In genomic region chr7:29108992-29109955, GRCm38 (mm10) we compare ENCODE assay signal across 8 mouse cellular contexts. TPM values are rescaled to one million over a fixed set of nuclear protein-coding genes. Genes with fewer than 3 reads are reported as not detected.
A peak's percentile ranks its signal among the peaks of the same experiment; 100 is the strongest.
DNase-seq lines count a peak whose midpoint lies in the region; ATAC-seq and TF ChIP-seq lines count a peak whose summit lies in the region.

No protein-coding gene starts in this region.

- peak; percentile 38 for DNase-seq in gastrocnemius, postnatal 10 days
- no peak for DNase-seq in gastrocnemius, postnatal 36 days
- peak; percentile 62 for DNase-seq in embryo, embryonic 9.5 days (ENCODE audit: extremely low spot score)
- peak; percentile 41 for DNase-seq in kidney, postnatal 0 days (ENCODE audit: low spot score)
- peak; percentile 37 for DNase-seq in lung, adult 2 months
- peak; percentile 66 for DNase-seq in ovary, postnatal 36 days (ENCODE audit: low spot score)
- DNase-seq in natural killer cell, adult 2 months (ENCODE audit: low spot score in 2 of 2) = no peak

- no peaks in the 10 kb centered on the region for H3K36me3 ChIP-seq in heart, embryonic 14.5 days (ENCODE audit: control insufficient read depth, insufficient read depth, low read length)
- H3K36me3 ChIP-seq in kidney, postnatal 0 days (ENCODE audit: insufficient read depth, low read length) = no peaks in the 10 kb centered on the region

- H3K9ac ChIP-seq in heart, embryonic 14.5 days (ENCODE audit: low read length) = no peak overlapping the region
- no peak overlapping the region for H3K9ac ChIP-seq in kidney, postnatal 0 days (ENCODE audit: low read depth, low read length)

- peak overlapping the region in 1 of 2 experiments; percentile 10; a peak in 2 of 4 replicates for H3K4me3 ChIP-seq in heart, embryonic 14.5 days (ENCODE audit: control insufficient read depth in 1 of 2, insufficient read depth in 1 of 2, low read depth in 1 of 2, low read length in 2 of 2)
- H3K4me3 ChIP-seq in kidney, postnatal 0 days (replicated peaks; ENCODE audit: low read depth, low read length) = no peak overlapping the region
- H3K4me3 ChIP-seq in lung, adult 2 months (replicated peaks; ENCODE audit: extremely low read depth, low read depth, low read length) = no peak overlapping the region

- no peak overlapping the region for H3K27ac ChIP-seq in heart, embryonic 14.5 days (replicated peaks in 1 of 2; ENCODE audit: control insufficient read depth in 1 of 2, insufficient read depth in 1 of 2, low read depth in 2 of 2, low read length in 2 of 2)
- H3K27ac ChIP-seq in kidney, postnatal 0 days = no peak overlapping the region

- intact Hi-C loops in gastrocnemius, postnatal 36 days (cut with DNase I) = no loop called here

- H3K4me2 ChIP-seq in heart, embryonic 14.5 days (ENCODE audit: low read length) = peak overlapping the region; percentile 53
- H3K4me2 ChIP-seq in kidney, postnatal 0 days (ENCODE audit: low read length) = peak overlapping the region; percentile 41

- TF ChIP-seq CTCF in kidney, postnatal 0 days (IDR thresholded peaks at IDR 0.05; ENCODE audit: low read depth) = no peak
- TF ChIP-seq CTCF in lung, adult 2 months (IDR thresholded peaks at IDR 0.05; ENCODE audit: insufficient read depth, low read length) = no peak

- no peak for TF ChIP-seq POLR2A in lung, adult 2 months (IDR thresholded peaks at IDR 0.05; ENCODE audit: borderline replicate concordance, extremely low read depth, low read depth, low read length)

- 0 out of 2 replicates have a peak, but pooled peaks cover 5% of the 10 kb centered on the region for H3K27me3 ChIP-seq in heart, embryonic 14.5 days (ENCODE audit: control insufficient read depth, insufficient read depth, low read length)
- no peaks in the 10 kb centered on the region for H3K27me3 ChIP-seq in kidney, postnatal 0 days (ENCODE audit: insufficient read depth, low read length)

- H3K4me1 ChIP-seq in heart, embryonic 14.5 days (ENCODE audit: control insufficient read depth in 2 of 2, insufficient read depth in 2 of 2, low read length in 2 of 2) = peaks cover 0 to 4% of the 10 kb centered on the region in 2 experiments; a peak in 1 of 4 replicates
- H3K4me1 ChIP-seq in kidney, postnatal 0 days (replicated peaks; ENCODE audit: insufficient read depth, low read length) = peaks cover 6% of the 10 kb centered on the region; the same call in 1 of the 2 replicates
- H3K4me1 ChIP-seq in lung, adult 2 months (ENCODE audit: control insufficient read depth, insufficient read depth, low read length) = no peaks in the 10 kb centered on the region

- ATAC-seq in heart, embryonic 14.5 days (ENCODE audit: insufficient number of reproducible peaks, insufficient read depth, low FRiP score, low read depth) = no peak
- ATAC-seq in kidney, postnatal 0 days (replicated peaks; ENCODE audit: low FRiP score, low read depth) = peak; percentile 54

- no peaks in the 10 kb centered on the region for H3K9me3 ChIP-seq in heart, embryonic 14.5 days (ENCODE audit: control insufficient read depth, low read length)
- no peaks in the 10 kb centered on the region for H3K9me3 ChIP-seq in kidney, postnatal 0 days (replicated peaks; ENCODE audit: low read length)

- WGBS in heart, embryonic 14.5 days = 25% methylated on average over 38 of the region's 38 CpGs
- WGBS in kidney, postnatal 0 days = 26% methylated on average over 38 of the region's 38 CpGs
- WGBS in lung, adult 2 months = 32% methylated on average over 38 of the region's 38 CpGs

RNA-seq across cellular contexts. Expression of gene Ryr1, which starts 15.7 kb away (rescaled TPM):
- 100 to 1,000 TPM; 715 to 728 TPM for total RNA-seq in gastrocnemius, postnatal 10 days (2021)
- 1,000 to 10,000 TPM; 1,495 to 1,823 TPM for total RNA-seq in gastrocnemius, postnatal 36 days (2021)
- 0.05 and 0.08 TPM in 2 replicates for polyA plus RNA-seq in heart, embryonic 14.5 days (2014; fragmentation: Nextera tagmentation; extraction: Ambion mirVana)
- polyA plus RNA-seq in kidney, postnatal 0 days (2015; fragmentation: Nextera tagmentation; extraction: Ambion mirVana) = 0.15 and 0.17 TPM in 2 replicates
- polyA plus RNA-seq in lung, adult 2 months (2012; rRNA removed) = 0.10 and 10.9 TPM in 2 replicates

RNA-seq across cellular contexts. Expression of gene Rasgrp4, which starts 25.4 kb away (rescaled TPM):
- 1 to 10 TPM in 1 of 2 experiments, under 1 TPM in 1; 0.86 to 1.4 TPM for total RNA-seq in gastrocnemius, postnatal 10 days (2021)
- total RNA-seq in gastrocnemius, postnatal 36 days (2021) = under 1 TPM; 0.54 to 0.77 TPM
- polyA plus RNA-seq in heart, embryonic 14.5 days (2014; fragmentation: Nextera tagmentation; extraction: Ambion mirVana) = 0.39 and 0.43 TPM in 2 replicates
- 0.49 and 1.2 TPM in 2 replicates for polyA plus RNA-seq in kidney, postnatal 0 days (2015; fragmentation: Nextera tagmentation; extraction: Ambion mirVana)
- polyA plus RNA-seq in lung, adult 2 months (2012; rRNA removed) = 15.0 and 19.7 TPM in 2 replicates

RNA-seq across cellular contexts. Expression of gene Fam98c, which starts 46.8 kb away (rescaled TPM):
- 10 to 100 TPM; 11.7 to 12.5 TPM for total RNA-seq in gastrocnemius, postnatal 10 days (2021)
- 10 to 100 TPM; 10.7 to 11.7 TPM for total RNA-seq in gastrocnemius, postnatal 36 days (2021)
- polyA plus RNA-seq in heart, embryonic 14.5 days (2014; fragmentation: Nextera tagmentation; extraction: Ambion mirVana) = 13.9 and 14.4 TPM in 2 replicates
- 27.3 and 30.0 TPM in 2 replicates for polyA plus RNA-seq in kidney, postnatal 0 days (2015; fragmentation: Nextera tagmentation; extraction: Ambion mirVana)
- 46.0 and 47.7 TPM in 2 replicates for polyA plus RNA-seq in lung, adult 2 months (2012; rRNA removed)

Comparison
In these comparisons a context has a peak if more than half of its experiments do, and no peak if none do; other contexts are left out.
1. DNase-seq: peak in gastrocnemius, postnatal 10 days (single experiment), embryo, embryonic 9.5 days (single experiment), kidney, postnatal 0 days (single experiment), lung, adult 2 months (single experiment) and ovary, postnatal 36 days (single experiment); none in gastrocnemius, postnatal 36 days (0 of 2) and natural killer cell, adult 2 months (0 of 2).